Mouse (Mus musculus) E14TG2a.4 (cell line): Measurements from ENCODE around the gene Lrrc75a.

Experiments
- CTCF ChIP-seq: conservative IDR thresholded peaks from 2 replicates; pipeline ENCODE4 v1.5.1; 2014; ENCODE audit warnings: low read length
- NANOG ChIP-seq: IDR thresholded peaks from 2 replicates; pipeline ENCODE4 v1.6.1; 2014; ENCODE audit warnings: borderline replicate concordance, low read length, mixed read lengths
- POU5F1 ChIP-seq: IDR thresholded peaks from 2 replicates; pipeline ENCODE4 v1.6.1; 2014; ENCODE audit warnings: low read length, borderline replicate concordance

- no peak for TF ChIP-seq CTCF
- TF ChIP-seq NANOG = no peak
- TF ChIP-seq POU5F1 = no peak
Observed at GRCm38 (mm10) chr11:62621079-62621478, 27.2 kb downstream of the Lrrc75a start.
